Mouse (Mus musculus) layer of hippocampus, adult 8-10 months (tissue): Measurements from ENCODE around the gene Btg2. TPM values are rescaled to one million over a fixed set of nuclear protein-coding genes. Genes with fewer than 3 reads are reported as not detected.
A peak's percentile ranks its signal among the peaks of the same experiment; 100 is the strongest.

Source experiments
- DNase-seq, 2 experiments: peaks; one replicate each; pipeline ENCODE4 v3.0.0; 2022; ENCODE audit warnings: low spot score in 2 of 2
- total RNA-seq, 4 experiments: library from RNA; stranded (reverse); gene quantifications; 2 replicates each; pipeline ENCODE4 v1.2.4; 2022

Btg2 gene
- total RNA-seq, 4 experiments from 2014 or later = 14.4 to 18.4 (median 17.3) TPM

- peak in 1 of 2 experiments; percentile 51 for DNase-seq
These were observed 692 bp downstream of the Btg2 start for GRCm38 (mm10) chr1:134078061-134078795.

- DNase-seq = no peak
These were observed 1.4 kb downstream of the Btg2 start for GRCm38 (mm10) chr1:134077389-134078060.

GRCm38 (mm10) chr1:134076789-134077188 is 2.1 kb downstream of the Btg2 start:
- no peak for DNase-seq

GRCm38 (mm10) chr1:134075532-134075931 is 3.4 kb downstream of the Btg2 start:
- DNase-seq = no peak

GRCm38 (mm10) chr1:134074606-134075005 is 4.3 kb downstream of the Btg2 start:
- DNase-seq = no peak

- no peak for DNase-seq
These were observed 4.7 kb downstream of the Btg2 start for GRCm38 (mm10) chr1:134074184-134074583.

GRCm38 (mm10) chr1:134073658-134074057 is 5.3 kb downstream of the Btg2 start:
- no peak for DNase-seq

GRCm38 (mm10) chr1:134073061-134073564 is 5.8 kb downstream of the Btg2 start:
- DNase-seq = no peak

- DNase-seq = no peak
These were observed 7.4 kb downstream of the Btg2 start for GRCm38 (mm10) chr1:134071411-134072018.

GRCm38 (mm10) chr1:134070099-134070669 is 8.7 kb downstream of the Btg2 start:
- DNase-seq = no peak

- no peak for DNase-seq
These were observed 11.7 kb downstream of the Btg2 start for GRCm38 (mm10) chr1:134067143-134067619.

- no peak for DNase-seq
These were observed 12.4 kb downstream of the Btg2 start for GRCm38 (mm10) chr1:134066554-134066953.

- no peak for DNase-seq
These were observed 13.6 kb downstream of the Btg2 start for GRCm38 (mm10) chr1:134065241-134065809.

GRCm38 (mm10) chr1:134064296-134064831 is 14.6 kb downstream of the Btg2 start:
- DNase-seq = no peak

GRCm38 (mm10) chr1:134063773-134064125 is 15.2 kb downstream of the Btg2 start:
- peak in 1 of 2 experiments; percentile 24 for DNase-seq

- DNase-seq = peak; percentile 58 to 59
These were observed 15.7 kb downstream of the Btg2 start for GRCm38 (mm10) chr1:134063086-134063772.

- peak in 1 of 2 experiments; percentile 42 for DNase-seq
These were observed 16.4 kb downstream of the Btg2 start for GRCm38 (mm10) chr1:134062411-134063085.

GRCm38 (mm10) chr1:134061915-134062314 is 17.0 kb downstream of the Btg2 start:
- DNase-seq = no peak

GRCm38 (mm10) chr1:134060849-134061569 is 17.9 kb downstream of the Btg2 start:
- DNase-seq = peak; percentile 90
